Mouse (Mus musculus): ENCODE measurements around the gene Srl. TPM values are rescaled to one million over a fixed set of nuclear protein-coding genes. Genes with fewer than 3 reads are reported as not detected.
A peak's percentile ranks its signal among the peaks of the same experiment; 100 is the strongest.
"Not testable (repeated sequence)": the region's sequence is repeated elsewhere in the genome, so short reads cannot be mapped to it uniquely, and the experiment has no call there.

Gene Srl
- total RNA-seq, 2 experiments from 2014 or later, result 19.7 to 20.6 TPM

DNA sequence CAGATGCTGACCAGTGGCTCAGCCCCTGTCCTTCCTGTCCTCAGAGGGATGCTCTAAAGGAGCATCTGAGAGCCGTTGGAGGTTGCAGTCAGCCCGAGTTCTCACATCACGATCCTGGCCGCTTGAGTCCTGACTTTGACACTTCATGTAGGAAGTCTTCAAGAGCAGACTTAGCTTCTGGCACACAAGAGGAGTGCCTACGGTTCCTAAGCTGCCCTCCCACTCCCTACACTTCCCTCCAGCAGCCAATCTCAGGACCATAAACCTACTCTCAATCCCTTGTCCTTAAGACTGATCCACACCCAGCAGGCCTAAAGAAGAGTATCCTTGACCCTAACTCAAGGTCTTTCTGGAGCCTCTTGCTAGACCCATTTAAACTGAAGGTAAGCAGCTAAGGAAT is 45.8 kb downstream of the Srl start:
- DNase-seq (ENCODE audit: extremely low spot score in 1 of 2, low spot score in 2 of 2), result peak; percentile 42 to 68
- intact Hi-C loops (cut with DNase I), result no loop called here

DNA sequence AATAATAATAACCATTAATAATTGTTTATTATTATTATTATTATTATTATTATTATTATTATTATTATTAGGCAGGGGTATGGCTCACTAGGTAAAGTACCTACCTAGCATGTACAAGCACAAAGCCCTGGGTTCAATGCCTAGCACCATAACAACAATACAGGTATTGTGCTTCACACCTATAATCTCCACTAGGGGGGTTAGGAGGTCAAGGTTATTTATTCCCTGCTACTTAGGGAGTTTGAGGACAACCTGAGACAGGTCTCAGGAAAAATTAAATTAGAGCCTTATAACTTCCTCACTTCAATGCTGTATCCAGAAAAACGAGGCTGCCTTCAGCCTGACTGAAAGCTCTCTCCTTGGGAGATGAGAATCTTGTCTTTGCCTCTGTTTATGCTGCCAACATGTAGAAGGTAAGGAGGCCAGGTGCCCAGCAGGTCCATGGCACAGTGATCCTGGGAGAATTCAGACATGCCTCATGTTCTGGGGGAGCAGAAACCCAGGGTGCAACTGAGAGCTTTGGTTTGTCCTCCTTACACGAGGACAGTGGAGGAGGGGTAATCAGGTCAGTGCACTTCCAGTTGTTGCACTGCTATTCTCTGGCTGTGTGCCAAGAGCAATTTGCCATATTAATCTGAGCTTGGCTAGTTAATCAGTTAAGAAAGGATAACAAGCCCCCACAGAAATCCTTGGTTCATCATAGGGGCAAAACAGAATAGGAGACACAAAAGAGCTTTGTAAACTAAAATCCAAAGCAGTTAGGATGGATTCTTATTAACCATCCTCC is 48.6 kb downstream of the Srl start:
- intact Hi-C loops (cut with DNase I), result loop anchor here (5.0 kb wide), 1 partner anchor 49 kb away; the partner anchor contains the start of gene Srl
- no peak for DNase-seq (ENCODE audit: extremely low spot score in 1 of 2, low spot score in 2 of 2)

DNA sequence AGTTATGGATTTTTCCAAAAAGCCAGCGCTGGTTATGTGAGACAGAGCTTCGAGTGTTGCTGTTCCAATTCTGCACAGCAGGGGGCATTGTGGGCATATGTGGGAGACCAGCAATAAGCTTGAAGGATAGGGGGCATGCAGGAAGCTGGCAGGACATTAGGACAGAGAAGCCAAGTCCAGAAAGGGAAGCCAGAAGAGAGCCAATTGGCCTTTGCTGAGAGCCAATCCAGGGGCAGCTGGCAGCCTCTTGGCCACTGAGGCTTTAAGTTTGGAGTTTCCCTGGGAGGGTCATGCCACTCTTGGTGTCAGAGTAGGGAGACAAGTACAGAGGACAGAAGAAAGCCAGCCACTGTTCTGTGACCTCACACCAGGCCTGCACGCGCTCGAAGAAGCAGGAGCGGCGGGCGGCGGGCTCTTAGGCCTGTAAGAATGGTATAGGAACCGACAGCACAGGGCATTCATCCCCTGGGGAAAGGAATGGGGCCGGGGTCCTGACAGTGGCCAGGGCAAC is 52.4 kb downstream of the Srl start:
- intact Hi-C loops (cut with DNase I), result no loop called here
- peak; percentile 86 to 91 for DNase-seq (ENCODE audit: extremely low spot score in 1 of 2, low spot score in 2 of 2)

DNA sequence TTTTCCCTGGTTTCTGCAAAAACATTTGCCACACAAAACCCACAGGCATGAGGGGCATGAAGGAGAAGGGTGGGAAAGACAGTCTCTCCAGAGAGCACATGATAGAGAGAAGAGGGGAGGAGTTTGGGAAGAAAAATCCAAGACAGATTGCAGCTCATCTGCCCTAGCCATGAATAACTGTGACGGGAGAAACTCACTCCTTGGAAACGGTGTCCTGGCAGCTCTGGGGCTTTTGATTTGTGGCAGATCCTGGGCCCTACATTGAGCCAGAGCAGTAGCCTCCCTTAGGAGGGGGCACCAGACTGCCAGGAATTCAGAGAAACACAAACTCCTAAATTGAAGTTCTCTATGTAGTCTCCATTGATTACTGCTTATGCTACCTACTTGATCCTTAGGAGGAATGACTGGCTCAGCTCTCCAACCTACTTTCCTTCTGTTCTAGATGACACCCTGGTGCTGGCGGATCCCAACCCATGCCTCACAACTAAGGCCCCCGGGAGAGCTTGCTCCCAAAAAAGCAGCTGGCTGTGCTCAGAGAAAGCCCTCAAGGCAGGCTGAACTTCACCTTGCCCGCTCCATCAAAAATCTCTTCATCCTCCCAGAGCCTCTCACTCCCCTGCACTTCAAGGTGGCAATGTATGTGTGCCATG is 60.9 kb downstream of the Srl start:
- intact Hi-C loops (cut with DNase I), result no loop called here
- peak in 1 of 2 experiments; percentile 36 for DNase-seq (ENCODE audit: extremely low spot score in 1 of 2, low spot score in 2 of 2)

DNA sequence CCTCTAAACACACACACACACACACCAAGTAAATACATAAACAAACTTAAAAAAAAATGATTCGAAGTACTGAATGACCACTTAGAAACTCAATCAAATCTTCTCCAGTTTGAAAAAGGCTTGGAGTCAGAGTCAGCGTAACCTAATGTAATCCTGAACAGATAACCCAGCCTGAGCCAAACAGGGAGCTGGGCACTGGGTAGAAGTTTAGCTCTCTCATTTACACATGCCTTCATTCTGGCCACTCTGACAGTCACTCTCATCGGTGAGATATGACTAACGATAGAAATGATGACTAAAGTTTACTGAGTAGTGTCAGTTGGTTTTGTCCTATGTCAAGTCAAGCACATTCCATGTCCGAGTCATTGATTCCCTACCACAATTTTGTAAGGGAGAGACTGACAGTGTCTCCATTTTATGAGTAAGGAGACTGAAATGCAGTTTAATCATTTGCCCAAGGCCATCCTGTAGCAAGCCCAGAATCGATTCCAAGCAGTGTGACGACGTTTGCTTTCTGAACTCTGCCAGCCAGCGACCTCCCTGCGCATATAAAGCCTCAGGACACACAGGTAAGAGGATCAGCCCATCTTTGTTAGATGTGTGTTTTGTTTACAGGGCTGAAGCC is 63.9 kb downstream of the Srl start:
- no peak for DNase-seq (ENCODE audit: extremely low spot score in 1 of 2, low spot score in 2 of 2)
- intact Hi-C loops (cut with DNase I), result no loop called here

DNA sequence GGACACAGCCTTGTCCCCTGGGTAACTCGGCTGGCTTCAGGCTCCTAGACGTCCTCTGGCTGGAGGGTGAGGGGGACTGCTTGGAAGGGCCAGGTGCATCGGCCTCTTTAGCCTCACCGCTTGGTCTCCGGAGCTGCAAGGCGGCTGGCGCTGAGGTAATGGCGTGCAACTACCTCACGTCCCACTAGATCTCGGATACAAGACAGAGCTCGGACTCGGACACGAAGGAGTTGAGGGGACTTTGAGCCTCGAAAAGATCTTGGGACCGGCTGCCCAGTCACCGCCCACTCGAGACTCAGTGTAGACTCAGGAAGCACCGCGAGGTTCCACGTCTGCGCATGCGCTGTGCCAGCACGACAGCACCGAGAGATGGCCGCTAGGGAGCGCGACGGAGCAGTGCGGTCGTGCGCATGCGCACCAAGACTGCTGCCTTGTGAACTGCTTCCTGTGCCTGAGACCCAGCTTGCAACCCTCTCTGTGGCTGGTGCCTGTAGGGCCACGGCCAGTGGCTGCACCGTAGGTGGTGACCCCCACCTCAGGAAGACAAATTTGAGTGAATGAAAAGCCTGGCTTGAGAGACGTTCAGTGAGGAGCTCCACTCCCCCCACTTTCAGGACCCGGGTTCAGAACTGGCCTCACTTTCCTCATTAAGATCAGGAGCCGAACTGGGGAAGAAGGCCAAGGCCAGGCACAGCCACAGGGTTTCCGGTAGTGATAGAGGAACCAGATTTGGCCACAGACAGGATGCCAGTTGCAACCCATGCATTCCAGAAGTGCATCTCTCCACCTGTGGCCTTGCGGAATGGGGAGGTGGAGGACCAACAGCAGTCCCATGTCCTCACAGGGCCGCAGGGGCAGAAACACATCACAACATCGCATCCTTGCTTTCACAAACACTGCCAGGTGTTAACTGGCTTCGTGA is 66.5 kb downstream of the Srl start:
- peak; percentile 93 to 94 for DNase-seq (ENCODE audit: extremely low spot score in 1 of 2, low spot score in 2 of 2)
- intact Hi-C loops (cut with DNase I), result loop anchor here (5.0 kb wide), 2 partner anchors 58 to 158 kb away; no protein-coding TSS in a partner anchor

DNA sequence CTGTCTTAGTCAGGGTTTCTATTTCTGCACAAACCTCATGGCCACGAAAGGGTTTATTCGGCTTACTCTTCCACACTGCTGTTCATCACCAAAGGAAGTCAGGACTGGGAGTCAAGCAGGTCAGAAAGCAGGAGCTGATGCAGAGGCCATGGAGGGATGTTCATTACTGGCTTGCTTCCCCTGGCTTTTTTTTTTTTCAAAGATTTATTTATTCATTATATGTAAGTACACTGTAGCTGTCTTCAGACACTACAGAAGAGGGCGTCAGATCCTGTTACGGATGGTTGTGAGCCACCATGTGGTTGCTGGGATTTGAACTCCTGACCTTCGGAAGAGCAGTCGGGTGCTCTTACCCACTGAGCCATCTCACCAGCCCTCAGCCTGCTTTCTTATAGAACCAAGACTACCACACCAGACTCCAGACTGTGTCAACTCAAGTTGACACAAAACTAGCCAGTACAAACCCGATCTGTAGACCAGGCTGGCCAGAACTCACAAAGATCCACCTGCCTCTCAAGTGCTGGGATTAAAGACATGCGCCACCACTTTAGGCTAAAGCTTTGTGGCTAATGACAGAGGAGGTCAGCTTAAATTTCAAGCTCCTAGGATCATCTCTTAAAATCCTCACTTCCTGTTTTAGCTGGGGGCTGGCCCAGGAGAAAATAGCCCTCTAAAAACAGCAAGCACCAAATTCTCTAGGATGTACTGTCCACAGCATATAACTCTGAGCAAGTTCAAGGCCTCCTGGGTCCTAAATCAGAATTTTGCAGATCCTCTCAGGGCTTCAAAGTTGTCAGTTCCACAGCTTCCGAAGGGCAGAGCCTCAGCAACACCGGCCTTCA is 67.4 kb downstream of the Srl start:
- intact Hi-C loops (cut with DNase I), result loop anchor here (5.0 kb wide), 2 partner anchors 57 to 157 kb away; no protein-coding TSS in a partner anchor
- DNase-seq (ENCODE audit: extremely low spot score in 1 of 2, low spot score in 2 of 2), result not testable (repeated sequence)

DNA sequence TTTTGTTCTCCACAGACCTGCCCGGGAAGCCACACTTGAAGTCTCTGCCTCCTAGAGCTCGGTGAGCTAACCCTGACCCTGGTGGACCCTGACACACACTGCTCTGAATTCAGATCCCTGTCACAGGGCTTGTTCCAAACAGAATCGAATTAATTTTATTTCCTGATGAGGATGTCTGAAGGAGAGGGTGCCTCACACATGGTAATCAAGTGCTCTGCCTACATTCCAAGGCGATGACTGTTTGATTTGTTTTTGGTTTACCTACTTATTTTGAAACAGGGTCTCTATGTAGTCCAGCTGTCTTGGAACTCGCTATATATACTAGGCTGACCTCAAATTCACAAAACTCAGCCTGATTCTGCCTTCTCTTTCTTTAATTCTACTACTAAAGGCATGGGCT is 68.4 kb downstream of the Srl start:
- intact Hi-C loops (cut with DNase I), result loop anchor here (5.0 kb wide), 2 partner anchors 56 to 156 kb away; no protein-coding TSS in a partner anchor

DNA sequence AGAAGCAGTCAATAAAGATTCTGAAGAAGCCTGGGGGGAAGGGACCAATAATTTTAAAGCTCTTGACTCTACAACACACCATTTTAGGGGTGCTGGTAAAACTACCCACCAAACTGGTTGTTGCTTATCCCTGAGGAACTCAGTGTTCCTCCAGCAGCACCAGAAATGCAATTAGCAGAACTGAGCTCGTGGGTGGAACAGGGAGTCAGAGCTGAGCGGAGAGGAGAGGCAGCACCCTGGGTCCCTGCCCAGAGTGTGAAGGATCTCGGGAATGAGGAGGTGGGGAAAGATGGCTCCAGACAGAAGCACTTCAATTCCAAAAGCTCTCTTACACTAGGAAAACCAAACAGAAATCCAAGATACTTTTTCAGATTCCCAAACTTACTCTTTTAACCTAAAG is 68.9 kb downstream of the Srl start:
- DNase-seq (ENCODE audit: extremely low spot score in 1 of 2, low spot score in 2 of 2), result peak; percentile 51 to 68
- intact Hi-C loops (cut with DNase I), result loop anchor here (5.0 kb wide), 2 partner anchors 55 to 155 kb away; no protein-coding TSS in a partner anchor

More for the DNA sequence above, 68.4 kb downstream of the Srl start:
- no peak for DNase-seq (ENCODE audit: extremely low spot score in 1 of 2, low spot score in 2 of 2)

DNA sequence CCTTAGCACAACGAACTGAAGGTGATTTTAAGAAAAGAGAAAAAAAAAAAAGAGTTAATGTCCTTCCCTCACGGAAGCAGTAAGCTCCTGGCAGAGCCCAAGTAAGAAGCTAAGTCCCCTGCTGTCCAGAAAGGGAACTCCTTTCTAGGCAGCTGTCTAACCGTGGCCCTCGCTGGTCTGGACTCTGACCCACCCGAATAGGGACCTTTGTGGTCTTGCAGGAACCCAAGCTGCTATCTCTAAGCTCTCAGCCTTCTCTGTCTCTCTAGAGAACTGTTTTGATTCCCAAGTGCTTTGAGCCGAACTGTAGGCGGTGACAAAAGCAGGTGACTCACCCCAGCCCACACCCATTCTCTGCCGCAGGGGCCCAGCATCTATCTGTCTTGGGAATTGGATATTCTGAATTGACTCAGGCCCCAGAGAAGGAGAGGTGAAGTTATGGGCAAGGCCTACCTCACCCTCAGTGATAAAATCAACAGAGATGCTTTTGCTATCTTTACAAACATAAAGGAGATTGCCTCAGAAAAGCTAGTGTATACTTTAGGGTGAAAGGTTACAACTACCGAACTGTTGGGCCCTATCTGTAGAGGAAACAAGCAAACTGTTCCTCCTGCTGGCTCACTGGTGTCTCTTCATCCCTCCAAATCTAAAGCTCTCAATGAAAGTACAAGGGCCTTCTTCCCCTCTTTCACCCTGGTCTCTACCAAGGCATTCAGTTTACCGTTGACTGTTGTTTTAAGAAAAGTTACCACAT is 71.8 kb downstream of the Srl start:
- intact Hi-C loops (cut with DNase I), result loop anchor here (5.0 kb wide), 2 partner anchors 52 to 152 kb away; no protein-coding TSS in a partner anchor
- no peak for DNase-seq (ENCODE audit: extremely low spot score in 1 of 2, low spot score in 2 of 2)

DNA sequence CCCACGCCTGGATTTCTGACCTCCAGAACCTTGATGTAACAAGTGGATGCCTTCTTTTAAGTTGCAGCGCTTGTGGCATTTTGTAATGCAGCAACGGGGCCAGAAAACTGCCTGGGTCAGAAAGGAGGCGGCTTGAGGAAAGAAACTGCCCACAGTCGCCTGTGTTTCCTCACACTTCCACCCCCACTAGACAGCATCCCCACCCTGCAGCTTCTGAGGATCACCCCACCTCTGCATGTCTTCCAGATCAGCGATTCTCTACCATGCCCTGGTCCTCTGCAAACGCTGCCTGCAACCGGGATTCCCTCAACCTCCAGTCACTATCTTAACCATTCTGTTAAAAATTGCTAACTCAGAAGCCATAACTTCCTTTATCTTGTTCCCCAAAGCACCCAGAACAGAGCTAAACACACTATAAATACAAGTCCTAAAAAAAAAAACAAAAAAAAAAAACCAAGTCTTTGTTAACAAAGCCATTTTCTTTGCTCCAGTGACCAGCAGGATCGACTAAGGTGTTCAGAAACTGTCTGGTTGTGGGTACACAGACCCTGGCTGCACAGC is 77.0 kb downstream of the Srl start:
- intact Hi-C loops (cut with DNase I), result no loop called here
- DNase-seq (ENCODE audit: extremely low spot score in 1 of 2, low spot score in 2 of 2), result no peak

DNA sequence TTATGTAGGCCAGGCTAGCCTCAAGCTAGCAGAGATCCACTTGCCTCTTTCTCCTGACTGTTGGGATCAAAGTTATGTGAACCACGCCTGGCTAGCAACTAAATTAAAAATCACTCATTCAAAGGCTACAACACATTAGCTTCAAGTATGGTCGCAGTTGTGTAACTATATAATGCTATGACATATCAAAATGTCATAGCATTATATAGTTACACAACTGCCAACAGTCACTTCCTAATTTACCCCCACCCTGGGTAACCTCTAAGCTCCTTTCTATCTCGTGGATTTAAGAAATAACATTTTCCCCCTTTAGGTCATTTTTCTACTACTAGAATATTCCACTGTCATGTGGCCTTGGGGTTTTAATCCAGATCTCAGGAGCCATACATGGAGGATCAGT is 83.7 kb downstream of the Srl start:
- DNase-seq (ENCODE audit: extremely low spot score in 1 of 2, low spot score in 2 of 2), result no peak
- intact Hi-C loops (cut with DNase I), result no loop called here

DNA sequence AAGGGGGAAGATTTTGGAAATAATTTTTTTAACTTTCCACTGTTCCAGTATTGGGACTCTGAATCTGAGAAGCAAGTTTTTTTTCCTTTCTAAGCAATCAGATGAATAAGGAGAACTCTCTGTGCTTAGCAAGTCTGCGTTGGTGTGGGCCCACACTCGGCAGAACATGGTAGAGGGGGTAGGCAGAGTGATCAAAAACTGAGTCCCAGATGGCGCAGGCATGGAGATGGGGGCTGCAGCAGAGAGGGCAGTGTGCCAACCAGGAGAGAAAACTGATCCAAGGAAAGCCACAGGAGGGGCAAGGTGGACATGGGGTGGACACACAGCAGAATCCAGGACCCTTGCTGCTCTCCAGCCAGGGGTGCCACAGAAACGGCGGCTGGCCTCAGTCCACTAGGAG is 85.2 kb downstream of the Srl start:
- intact Hi-C loops (cut with DNase I), result no loop called here
- DNase-seq (ENCODE audit: extremely low spot score in 1 of 2, low spot score in 2 of 2), result peak in 1 of 2 experiments; percentile 57

DNA sequence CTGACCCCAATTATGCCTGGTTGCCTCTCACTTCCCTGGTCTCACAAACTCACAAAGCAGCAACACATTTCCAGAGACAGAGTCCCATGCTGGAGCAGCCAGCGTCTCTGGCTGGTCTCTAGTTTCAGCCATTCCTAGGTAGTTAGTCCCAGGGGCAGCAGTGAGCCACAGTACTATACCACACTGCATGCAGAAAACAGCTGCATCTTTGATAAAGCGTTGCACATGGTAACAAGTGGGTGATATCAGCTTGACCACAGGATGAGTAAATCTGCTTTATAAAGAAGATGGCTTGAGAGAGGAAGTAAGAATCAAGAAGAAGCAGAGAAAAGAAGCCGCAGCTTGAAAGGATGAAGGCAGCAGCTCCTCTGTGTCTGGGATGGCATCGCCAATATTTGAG is 85.9 kb downstream of the Srl start:
- intact Hi-C loops (cut with DNase I), result no loop called here

DNA sequence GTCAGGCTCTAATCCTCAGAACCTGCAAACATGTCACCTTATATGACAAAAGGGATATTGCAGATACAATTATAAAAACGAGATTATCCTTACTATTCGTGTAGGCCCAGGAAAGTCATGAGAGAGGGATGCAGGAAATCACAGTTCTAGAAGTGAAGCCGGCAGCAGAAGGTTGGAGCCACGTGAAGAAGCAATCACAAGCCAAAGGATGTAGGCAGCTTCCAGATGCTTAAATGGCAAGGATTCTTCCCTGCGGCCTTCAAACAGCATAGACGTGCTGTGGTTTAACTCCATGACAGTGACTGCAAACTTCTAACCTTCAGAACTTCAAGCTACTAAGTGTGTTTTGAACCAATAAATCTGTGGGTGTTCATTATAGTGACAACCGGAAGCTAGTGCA is 87.1 kb downstream of the Srl start:
- no peak for DNase-seq (ENCODE audit: extremely low spot score in 1 of 2, low spot score in 2 of 2)
- intact Hi-C loops (cut with DNase I), result no loop called here

More for the DNA sequence above, 85.9 kb downstream of the Srl start:
- DNase-seq (ENCODE audit: extremely low spot score in 1 of 2, low spot score in 2 of 2), result no peak

DNA sequence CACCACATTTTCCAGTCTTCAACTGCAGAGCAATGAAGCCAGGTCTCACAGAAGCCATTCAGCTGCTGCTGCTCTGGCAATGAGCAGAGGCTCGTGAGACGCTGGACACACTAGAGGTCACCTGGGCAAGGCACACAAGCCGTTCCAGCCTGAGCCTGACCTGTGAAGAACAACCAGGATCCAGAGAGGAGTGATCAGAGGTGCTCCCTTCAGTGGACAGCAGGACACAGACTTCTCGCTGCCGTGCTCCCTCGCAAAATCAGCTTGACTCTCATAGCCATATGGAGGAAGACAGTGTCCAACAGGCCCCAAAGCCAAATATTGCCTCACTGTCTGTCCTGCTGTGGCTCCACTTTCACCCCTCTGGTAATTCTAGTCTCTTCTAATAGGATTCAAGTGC is 92.2 kb downstream of the Srl start:
- DNase-seq (ENCODE audit: extremely low spot score in 1 of 2, low spot score in 2 of 2), result no peak
- intact Hi-C loops (cut with DNase I), result no loop called here

DNA sequence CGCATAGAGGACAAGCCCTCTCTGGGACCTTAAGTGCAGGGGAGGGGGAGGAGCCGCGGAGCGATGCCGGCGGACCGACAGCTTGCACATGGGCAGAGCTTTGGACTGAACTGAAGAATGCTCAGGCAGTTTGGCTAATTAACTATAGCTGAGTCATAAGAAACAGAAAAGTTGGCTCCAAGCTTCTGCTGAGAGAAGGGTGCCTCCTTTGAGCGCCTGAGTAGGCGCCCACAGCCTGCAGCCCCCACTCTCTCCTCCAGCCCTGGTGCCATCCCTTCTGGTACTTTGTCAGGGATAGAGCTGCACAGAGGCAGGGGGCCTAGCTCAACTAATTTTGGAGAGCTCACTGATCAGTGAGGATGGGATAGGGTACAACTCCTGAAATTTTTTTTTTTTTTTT is 93.4 kb downstream of the Srl start:
- intact Hi-C loops (cut with DNase I), result no loop called here

More for the DNA sequence above, 93.4 kb downstream of the Srl start:
- peak in 1 of 2 experiments; percentile 16 for DNase-seq (ENCODE audit: extremely low spot score in 1 of 2, low spot score in 2 of 2)
